Mouse (Mus musculus): ENCODE results near the gene Ubac2. TPM values are rescaled to one million over a fixed set of nuclear protein-coding genes. Genes with fewer than 3 reads are reported as not detected.

Ubac2 gene
- polyA plus RNA-seq, 1 experiment from 2014 or later, result 77.5 TPM

DNA sequence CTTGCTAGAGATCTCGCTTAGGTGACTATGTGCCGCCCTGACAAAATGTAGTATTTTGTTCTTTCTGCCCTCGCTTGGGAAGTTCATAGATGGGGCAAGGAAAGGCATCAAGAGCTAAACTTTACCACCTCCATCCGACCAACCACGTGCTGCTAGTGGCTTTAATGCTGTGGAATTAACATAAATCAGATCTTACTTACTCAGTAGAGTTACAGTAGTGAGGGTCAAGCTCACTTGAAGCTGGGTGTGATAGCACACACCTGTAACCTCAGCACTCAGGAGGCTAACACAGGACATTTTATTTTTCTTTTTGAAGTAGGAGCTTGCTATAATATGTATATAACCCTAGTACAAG lies 73.6 kb downstream of the Ubac2 start:
- no peak overlapping the region for H3K27ac ChIP-seq (ENCODE audit: low read length)
- no peaks in the 10 kb centered on the region for H3K27me3 ChIP-seq (ENCODE audit: insufficient read depth, low read length)
- H3K4me2 ChIP-seq (replicated peaks; ENCODE audit: low read depth, low read length), result no peak overlapping the region
- peaks cover 2% of the 10 kb centered on the region; the same call in 1 of the 2 replicates for H3K4me1 ChIP-seq (ENCODE audit: insufficient read depth, low read length)
- H3K9me3 ChIP-seq (ENCODE audit: low read length), result no peaks in the 10 kb centered on the region
- H3K36me3 ChIP-seq (ENCODE audit: insufficient read depth, low read length), result peaks cover 7% of the 10 kb centered on the region; the same call in 1 of the 2 replicates
- H3K4me3 ChIP-seq (ENCODE audit: low read length), result no peak overlapping the region
- no peak overlapping the region for H3K9ac ChIP-seq (replicated peaks; ENCODE audit: low read length)
- no peak for ATAC-seq (ENCODE audit: low FRiP score, low TSS enrichment)
- 76% methylated on average over 5 of the region's 5 CpGs for WGBS

DNA sequence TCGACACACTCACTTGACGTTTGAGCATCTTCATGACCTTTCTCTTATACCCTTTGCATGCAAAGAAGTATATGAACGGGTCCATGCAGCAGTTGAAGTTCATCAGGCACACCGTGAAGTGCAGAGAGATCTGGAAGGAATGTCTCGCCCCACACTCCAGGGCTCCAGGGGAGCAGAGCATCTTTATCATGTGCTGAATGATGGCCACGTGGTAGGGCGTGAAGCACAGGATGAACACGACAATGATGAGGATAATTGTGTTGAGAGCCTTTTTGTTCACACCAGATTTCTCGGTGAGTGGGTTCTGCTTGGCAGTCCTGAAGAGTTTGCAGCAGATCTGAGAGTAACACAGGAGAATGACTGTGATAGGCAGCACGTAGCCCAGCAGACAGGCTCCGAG lies 75.7 kb downstream of the Ubac2 start:
- Histone ChIP-seq H3K27ac (ENCODE audit: low read length) (no peak overlapping the region), H3K4me1 (ENCODE audit: insufficient read depth, low read length) (peaks cover 5% of the 10 kb centered on the region; the same call in 1 of the 2 replicates), H3K9me3 (ENCODE audit: low read length) (no peaks in the 10 kb centered on the region), H3K4me3 (ENCODE audit: low read length) (no peak overlapping the region), H3K9ac (replicated peaks; ENCODE audit: low read length) (no peak overlapping the region), H3K4me2 (replicated peaks; ENCODE audit: low read depth, low read length) (no peak overlapping the region), H3K27me3 (ENCODE audit: insufficient read depth, low read length) (no peaks in the 10 kb centered on the region), H3K36me3 (ENCODE audit: insufficient read depth, low read length) (peaks cover 7% of the 10 kb centered on the region; the same call in 1 of the 2 replicates)
- 94% methylated on average over 11 of the region's 11 CpGs for WGBS
- ATAC-seq (ENCODE audit: low FRiP score, low TSS enrichment), result no peak

DNA sequence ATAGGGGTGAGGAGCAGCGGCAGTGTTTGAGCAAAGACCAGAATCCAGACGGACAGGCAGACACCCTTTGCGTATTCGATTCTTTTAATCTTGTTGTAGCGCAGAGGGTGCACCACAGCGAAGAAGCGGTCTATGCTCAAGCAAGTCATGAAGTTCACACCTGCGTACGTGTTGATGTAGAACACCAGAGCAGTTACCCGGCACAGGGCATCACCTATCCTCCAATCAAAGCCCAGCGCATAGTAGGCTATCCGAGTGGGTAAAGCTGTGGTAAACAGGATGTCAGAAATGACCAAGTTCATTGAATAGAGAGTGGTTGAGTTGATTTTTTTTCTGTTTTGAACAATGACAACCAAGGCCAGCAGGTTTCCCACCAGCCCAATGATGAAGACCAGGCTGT lies 76.2 kb downstream of the Ubac2 start:
- H3K4me1 ChIP-seq (ENCODE audit: insufficient read depth, low read length), result peaks cover 5% of the 10 kb centered on the region; the same call in 1 of the 2 replicates
- no peaks in the 10 kb centered on the region for H3K9me3 ChIP-seq (ENCODE audit: low read length)
- no peak for ATAC-seq (ENCODE audit: low FRiP score, low TSS enrichment)
- H3K27me3 ChIP-seq (ENCODE audit: insufficient read depth, low read length), result no peaks in the 10 kb centered on the region
- H3K27ac ChIP-seq (ENCODE audit: low read length), result no peak overlapping the region
- 94% methylated on average over 12 of the region's 12 CpGs for WGBS
- no peak overlapping the region for H3K9ac ChIP-seq (replicated peaks; ENCODE audit: low read length)
- no peak overlapping the region for H3K4me2 ChIP-seq (replicated peaks; ENCODE audit: low read depth, low read length)
- H3K4me3 ChIP-seq (ENCODE audit: low read length), result no peak overlapping the region
- peaks cover 7% of the 10 kb centered on the region; the same call in 1 of the 2 replicates for H3K36me3 ChIP-seq (ENCODE audit: insufficient read depth, low read length)

DNA sequence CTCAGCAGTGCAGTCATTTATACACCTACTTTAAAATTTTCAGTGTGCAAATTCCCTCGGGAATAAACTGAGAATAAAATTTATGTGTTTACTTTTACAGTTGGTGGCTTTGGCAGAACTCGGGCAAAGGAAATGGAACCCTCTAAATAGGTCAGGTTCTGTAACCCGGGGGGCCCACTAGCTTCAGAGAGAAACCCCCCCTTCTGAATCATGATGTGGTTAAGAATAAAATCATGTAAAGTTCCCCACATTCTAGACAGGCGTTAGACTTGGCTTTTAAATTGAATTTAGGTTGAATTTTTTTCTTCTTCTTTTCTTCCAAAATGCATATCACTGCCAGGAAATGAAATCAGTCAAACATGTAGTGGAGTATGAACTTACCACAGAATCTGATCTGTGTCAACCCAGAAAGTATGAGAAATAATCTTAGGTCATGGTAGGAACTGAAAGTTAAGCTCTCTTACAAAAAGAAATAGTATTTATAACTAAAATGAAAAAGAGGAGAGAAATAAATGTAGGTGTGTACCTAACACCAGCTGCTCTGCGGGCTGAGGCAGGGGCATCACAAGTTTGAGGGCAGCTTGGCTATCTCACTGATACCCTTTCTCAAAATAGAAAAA lies 76.9 kb downstream of the Ubac2 start:
- no peak for ATAC-seq (ENCODE audit: low FRiP score, low TSS enrichment)

DNA sequence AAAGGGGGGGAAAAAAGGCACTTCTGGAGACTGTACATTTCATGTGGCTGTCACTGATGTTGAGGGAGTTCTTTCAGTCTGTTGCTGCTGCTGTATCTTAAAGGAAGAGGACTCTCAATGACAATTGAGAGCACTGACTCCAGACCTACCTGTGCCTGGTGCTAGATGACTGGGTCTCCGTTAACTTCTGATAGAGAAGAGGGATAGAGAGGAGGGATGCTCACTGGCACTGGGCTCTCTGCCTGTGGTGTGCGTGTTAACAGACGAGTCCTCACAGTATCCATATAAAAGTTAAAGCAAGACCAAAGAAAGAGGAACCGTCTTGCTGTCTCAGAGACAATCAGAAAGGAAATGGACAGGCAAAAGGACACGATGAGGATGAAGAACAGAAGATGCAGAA lies 77.9 kb downstream of the Ubac2 start:
- Histone ChIP-seq H3K4me1 (ENCODE audit: insufficient read depth, low read length) (peaks cover 11% of the 10 kb centered on the region), H3K4me2 (replicated peaks; ENCODE audit: low read depth, low read length) (no peak overlapping the region), H3K4me3 (ENCODE audit: low read length) (no peak overlapping the region), H3K9ac (replicated peaks; ENCODE audit: low read length) (no peak overlapping the region), H3K9me3 (ENCODE audit: low read length) (no peaks in the 10 kb centered on the region), H3K36me3 (ENCODE audit: insufficient read depth, low read length) (peaks cover 7% of the 10 kb centered on the region; the same call in 1 of the 2 replicates), H3K27ac (ENCODE audit: low read length) (no peak overlapping the region), H3K27me3 (ENCODE audit: insufficient read depth, low read length) (no peaks in the 10 kb centered on the region)
- no peak for ATAC-seq (ENCODE audit: low FRiP score, low TSS enrichment)
- 93% methylated on average over 5 of the region's 5 CpGs for WGBS

More for the DNA sequence above, 76.9 kb downstream of the Ubac2 start:
- Histone ChIP-seq H3K4me3 (ENCODE audit: low read length) (no peak overlapping the region), H3K9me3 (ENCODE audit: low read length) (no peaks in the 10 kb centered on the region), H3K27ac (ENCODE audit: low read length) (no peak overlapping the region), H3K4me1 (ENCODE audit: insufficient read depth, low read length) (peaks cover 5% of the 10 kb centered on the region; the same call in 1 of the 2 replicates), H3K9ac (replicated peaks; ENCODE audit: low read length) (no peak overlapping the region), H3K27me3 (ENCODE audit: insufficient read depth, low read length) (no peaks in the 10 kb centered on the region), H3K36me3 (ENCODE audit: insufficient read depth, low read length) (peaks cover 7% of the 10 kb centered on the region; the same call in 1 of the 2 replicates), H3K4me2 (replicated peaks; ENCODE audit: low read depth, low read length) (no peak overlapping the region)
- 50% methylated on average over 5 of the region's 5 CpGs for WGBS

DNA sequence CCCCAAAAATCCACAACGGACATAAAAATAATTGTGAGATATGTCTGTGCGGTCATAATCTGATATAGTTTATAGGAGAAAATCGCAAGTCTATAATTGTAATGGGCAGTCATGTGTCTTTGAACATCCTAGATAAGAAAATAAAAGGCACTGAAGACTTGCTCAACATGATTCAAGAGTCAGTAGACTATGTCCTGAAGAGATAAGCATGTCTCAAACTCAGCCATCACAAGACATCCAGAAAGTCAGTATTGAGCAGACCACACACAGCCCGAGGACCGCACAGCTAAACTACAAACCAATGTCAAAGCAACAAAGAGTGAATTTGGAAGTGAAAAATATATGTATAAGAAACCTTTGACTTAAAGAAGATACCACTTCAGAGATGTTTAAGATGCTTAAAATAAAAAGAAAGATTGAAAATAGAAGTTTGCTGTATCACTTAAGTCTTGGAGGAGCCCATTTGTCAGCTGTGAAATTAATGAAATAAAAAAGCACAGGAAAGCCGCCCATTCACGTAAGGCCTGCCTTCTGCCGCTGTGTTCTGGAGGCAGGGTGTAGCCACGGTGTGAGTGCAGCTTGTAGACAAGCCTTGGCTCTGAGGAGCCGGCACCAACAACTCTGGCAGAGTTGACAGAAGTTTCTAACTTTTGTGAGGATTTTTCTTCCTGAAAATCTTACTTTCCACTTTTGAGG lies 78.9 kb downstream of the Ubac2 start:
- Histone ChIP-seq H3K4me1 (ENCODE audit: insufficient read depth, low read length) (peaks cover 21% of the 10 kb centered on the region), H3K27me3 (ENCODE audit: insufficient read depth, low read length) (no peaks in the 10 kb centered on the region), H3K4me2 (replicated peaks; ENCODE audit: low read depth, low read length) (no peak overlapping the region), H3K4me3 (ENCODE audit: low read length) (no peak overlapping the region), H3K27ac (ENCODE audit: low read length) (no peak overlapping the region), H3K36me3 (ENCODE audit: insufficient read depth, low read length) (peaks cover 7% of the 10 kb centered on the region; the same call in 1 of the 2 replicates), H3K9me3 (ENCODE audit: low read length) (no peaks in the 10 kb centered on the region), H3K9ac (replicated peaks; ENCODE audit: low read length) (no peak overlapping the region)
- 95% methylated on average over 10 of the region's 10 CpGs for WGBS
- no peak for ATAC-seq (ENCODE audit: low FRiP score, low TSS enrichment)

DNA sequence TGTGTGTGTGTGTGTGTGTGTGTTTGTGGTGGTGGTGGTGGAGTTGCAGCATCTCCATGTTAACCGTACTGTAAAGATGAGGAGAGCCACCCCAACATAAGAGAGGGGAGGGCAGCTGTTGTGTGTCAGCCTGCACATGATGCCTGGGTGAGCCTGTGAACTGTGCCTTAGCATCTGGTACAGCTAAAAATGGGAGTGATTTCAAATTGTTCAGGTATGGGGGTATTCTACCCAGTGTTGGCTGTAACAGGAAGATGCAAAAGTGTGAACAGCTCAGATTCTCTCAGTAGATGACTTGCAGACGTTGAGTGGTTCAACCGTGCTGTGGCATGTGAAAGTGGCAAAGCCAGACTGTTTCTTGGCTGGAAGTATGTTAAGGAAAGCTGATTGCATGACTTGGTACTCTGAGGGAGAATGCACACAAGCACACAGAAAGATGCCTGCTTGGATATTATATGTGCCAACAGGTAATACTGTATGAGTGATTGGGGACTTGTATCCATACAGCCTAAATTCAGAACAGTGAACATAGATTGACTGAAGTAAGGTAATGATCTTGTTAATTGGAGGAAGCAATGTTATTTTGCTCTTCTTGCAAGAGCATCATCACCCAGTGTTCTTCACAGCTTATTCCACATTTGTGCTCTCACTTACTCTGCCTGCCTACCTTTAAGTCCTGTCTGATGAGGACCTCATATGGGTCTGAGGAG lies 79.8 kb downstream of the Ubac2 start:
- no peaks in the 10 kb centered on the region for H3K27me3 ChIP-seq (ENCODE audit: insufficient read depth, low read length)
- H3K9me3 ChIP-seq (ENCODE audit: low read length), result no peaks in the 10 kb centered on the region
- no peak overlapping the region for H3K4me2 ChIP-seq (replicated peaks; ENCODE audit: low read depth, low read length)
- no peak for ATAC-seq (ENCODE audit: low FRiP score, low TSS enrichment)
- H3K27ac ChIP-seq (ENCODE audit: low read length), result no peak overlapping the region
- peaks cover 24% of the 10 kb centered on the region for H3K4me1 ChIP-seq (ENCODE audit: insufficient read depth, low read length)
- H3K36me3 ChIP-seq (ENCODE audit: insufficient read depth, low read length), result peaks cover 7% of the 10 kb centered on the region; the same call in 1 of the 2 replicates
- 80% methylated on average over 3 of the region's 3 CpGs for WGBS
- H3K9ac ChIP-seq (replicated peaks; ENCODE audit: low read length), result no peak overlapping the region
- no peak overlapping the region for H3K4me3 ChIP-seq (ENCODE audit: low read length)

DNA sequence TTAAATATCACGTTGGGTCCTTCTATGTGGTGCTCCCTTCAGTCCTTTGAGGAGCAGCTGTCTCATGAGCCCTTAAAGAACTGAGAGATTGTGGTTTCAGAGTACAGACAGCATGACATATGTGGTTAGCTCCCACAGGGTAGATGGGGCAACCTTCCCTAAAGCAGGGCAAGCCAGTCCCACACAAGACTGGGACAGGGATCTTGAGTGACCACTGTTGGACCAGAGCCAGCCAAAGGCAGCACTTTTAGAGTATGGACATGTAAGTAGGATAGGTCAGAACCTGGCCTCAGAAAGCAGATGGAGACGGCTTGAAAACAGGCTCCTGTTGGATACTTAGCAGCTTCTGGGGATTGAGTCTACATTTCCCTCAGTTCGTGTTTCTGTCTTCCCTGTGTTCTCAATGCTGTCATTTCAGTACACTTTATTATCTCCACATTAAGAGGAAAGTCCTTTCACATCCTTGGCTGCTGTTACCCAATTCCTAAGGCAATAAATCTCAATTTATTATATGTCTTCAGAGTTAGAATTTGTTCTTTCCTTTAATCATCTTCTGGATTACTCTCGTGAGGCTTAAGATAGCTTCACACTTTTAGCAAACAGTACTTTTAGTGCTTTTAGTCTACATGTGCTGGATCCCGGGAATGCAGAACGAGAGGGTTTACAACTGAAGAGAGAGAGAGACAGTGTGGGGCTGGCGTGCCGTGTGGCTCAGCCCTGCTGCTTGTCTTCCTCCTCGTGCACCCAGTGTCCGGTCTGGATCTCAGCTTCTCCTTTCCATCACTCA lies 80.5 kb downstream of the Ubac2 start:
- Histone ChIP-seq H3K4me1 (ENCODE audit: insufficient read depth, low read length) (peaks cover 29% of the 10 kb centered on the region), H3K27ac (ENCODE audit: low read length) (no peak overlapping the region), H3K4me2 (replicated peaks; ENCODE audit: low read depth, low read length) (no peak overlapping the region), H3K9ac (replicated peaks; ENCODE audit: low read length) (no peak overlapping the region), H3K27me3 (ENCODE audit: insufficient read depth, low read length) (no peaks in the 10 kb centered on the region), H3K9me3 (ENCODE audit: low read length) (no peaks in the 10 kb centered on the region), H3K4me3 (ENCODE audit: low read length) (no peak overlapping the region), H3K36me3 (ENCODE audit: insufficient read depth, low read length) (peaks cover 7% of the 10 kb centered on the region; the same call in 1 of the 2 replicates)
- 27% methylated on average over 10 of the region's 10 CpGs for WGBS
- ATAC-seq (ENCODE audit: low FRiP score, low TSS enrichment), result no peak

DNA sequence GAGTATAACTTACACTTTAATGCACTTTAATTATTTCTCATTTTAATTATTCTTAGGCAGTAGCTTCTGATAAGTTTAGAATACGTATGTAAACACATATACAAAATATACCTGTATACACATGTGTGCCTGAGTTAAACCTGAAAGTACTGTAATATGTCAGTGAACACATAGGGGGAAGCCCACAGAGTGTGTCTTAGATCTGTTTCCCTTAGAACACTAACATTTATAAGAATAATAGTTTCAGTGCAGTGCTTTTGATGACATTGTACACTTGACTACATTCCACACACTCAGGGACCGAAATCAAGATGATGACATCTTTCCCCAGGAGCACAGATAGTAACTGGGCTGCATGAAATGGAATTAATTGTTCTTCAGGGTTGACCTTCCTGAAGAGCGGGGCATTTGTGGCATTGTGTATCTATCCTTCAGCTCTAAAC lies 81.1 kb downstream of the Ubac2 start:
- H3K36me3 ChIP-seq (ENCODE audit: insufficient read depth, low read length), result peaks cover 3% of the 10 kb centered on the region; the same call in 1 of the 2 replicates
- no peaks in the 10 kb centered on the region for H3K9me3 ChIP-seq (ENCODE audit: low read length)
- peaks cover 29% of the 10 kb centered on the region for H3K4me1 ChIP-seq (ENCODE audit: insufficient read depth, low read length)
- no peak overlapping the region for H3K4me3 ChIP-seq (ENCODE audit: low read length)
- H3K9ac ChIP-seq (replicated peaks; ENCODE audit: low read length), result no peak overlapping the region
- no peaks in the 10 kb centered on the region for H3K27me3 ChIP-seq (ENCODE audit: insufficient read depth, low read length)
- no peak overlapping the region for H3K27ac ChIP-seq (ENCODE audit: low read length)
- H3K4me2 ChIP-seq (replicated peaks; ENCODE audit: low read depth, low read length), result no peak overlapping the region
- 85% methylated on average over 3 of the region's 3 CpGs for WGBS
- no peak for ATAC-seq (ENCODE audit: low FRiP score, low TSS enrichment)

Measured in kidney, embryonic 16.5 days (tissue).